Mouse (Mus musculus): ENCODE results near the gene Zfp764. TPM values are rescaled to one million over a fixed set of nuclear protein-coding genes. Genes with fewer than 3 reads are reported as not detected.

Gene Zfp764
- polyA plus RNA-seq (2012; rRNA removed; ENCODE audit: low replicate concordance) = 5.8 and 8.7 TPM in 2 replicates

GRCm38 (mm10) chr7:127406002-127406987 is at the start of gene Zfp764:
Gene Zfp764, minus strand, starts transcription at chr7:127406822.

DNA sequence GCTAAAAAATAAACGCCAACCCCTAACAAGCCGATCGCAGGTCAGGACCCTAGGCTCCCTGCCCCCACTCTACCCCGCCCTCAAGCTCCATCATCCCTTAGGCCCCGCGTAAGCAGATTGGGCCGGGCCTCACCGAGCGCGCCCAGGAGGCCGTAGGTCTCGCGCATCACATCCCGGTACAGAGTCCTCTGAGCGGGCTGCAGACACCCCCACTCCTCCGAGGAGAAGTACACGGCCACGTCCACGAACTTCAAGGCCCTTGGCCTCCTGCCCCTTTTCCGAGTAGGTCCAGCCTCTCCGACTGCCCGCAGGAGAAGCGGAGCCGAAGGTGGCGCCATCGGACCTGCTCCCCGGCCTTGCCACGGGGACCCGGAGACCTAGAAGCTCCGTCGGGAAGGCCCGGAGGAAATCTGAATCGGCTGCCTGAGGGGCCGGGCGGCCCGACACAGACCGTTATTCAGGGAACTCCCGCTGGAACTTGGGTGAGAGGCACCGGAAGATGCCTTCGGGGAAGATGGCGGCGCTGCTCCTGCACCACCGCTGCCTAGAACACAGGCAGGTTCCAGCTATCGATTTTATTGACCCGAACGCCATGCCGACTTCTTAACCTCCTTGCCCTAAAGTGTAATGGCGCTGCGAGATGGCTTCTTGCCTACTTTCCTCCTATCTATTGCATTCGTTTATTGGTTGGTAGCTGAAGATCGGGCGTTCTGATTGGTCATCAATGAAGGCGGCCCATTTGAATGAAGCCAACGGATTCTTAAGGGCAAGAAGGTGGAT is 42.1 kb upstream of the Zfp764 start, which contains the start of gene Zfp689:
Gene Zfp689 (minus strand): TSS at position 638 of the 780 bp plus-strand sequence.

DNA sequence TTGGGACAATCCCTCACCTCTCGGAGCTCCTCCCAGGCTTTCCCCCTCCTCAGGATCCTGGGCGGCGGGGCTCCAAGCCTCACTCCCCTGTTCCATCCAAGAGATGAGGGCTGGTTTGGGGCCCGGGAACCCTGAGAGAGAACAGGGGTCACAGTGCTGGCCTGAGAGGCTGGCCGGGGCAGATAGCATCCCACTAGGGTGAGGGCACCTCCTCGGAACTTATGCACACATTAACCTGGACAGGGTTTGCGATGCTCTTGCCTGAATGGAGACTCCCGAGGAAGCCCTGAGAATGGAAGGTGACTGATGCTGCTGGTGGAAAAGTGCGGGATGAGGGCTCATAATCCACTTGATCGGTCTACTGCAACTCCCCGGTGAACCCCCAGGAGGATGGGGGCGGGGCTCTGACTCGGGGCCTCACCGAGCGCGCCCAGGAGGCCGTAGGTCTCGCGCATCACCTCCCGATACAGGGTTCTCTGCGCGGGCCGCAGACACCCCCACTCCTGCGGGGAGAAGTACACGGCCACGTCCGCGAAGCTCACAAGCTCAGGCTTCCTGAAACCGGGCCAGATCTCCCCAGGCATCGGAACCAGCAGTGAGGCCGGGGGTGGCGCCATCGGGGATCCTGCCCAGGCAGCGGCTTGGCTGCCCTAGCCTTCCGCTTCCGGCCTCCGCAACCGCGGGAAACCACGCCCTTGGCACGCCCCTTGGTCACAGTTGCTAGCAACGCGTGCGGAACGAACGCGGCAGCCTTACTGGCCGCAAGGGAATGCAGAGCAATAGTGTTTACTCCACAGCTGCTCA is 15.0 kb upstream of the Zfp764 start, which contains the start of gene Zfp688:
Gene Zfp688 (minus strand): TSS at position 681 of the 804 bp plus-strand sequence.

DNA sequence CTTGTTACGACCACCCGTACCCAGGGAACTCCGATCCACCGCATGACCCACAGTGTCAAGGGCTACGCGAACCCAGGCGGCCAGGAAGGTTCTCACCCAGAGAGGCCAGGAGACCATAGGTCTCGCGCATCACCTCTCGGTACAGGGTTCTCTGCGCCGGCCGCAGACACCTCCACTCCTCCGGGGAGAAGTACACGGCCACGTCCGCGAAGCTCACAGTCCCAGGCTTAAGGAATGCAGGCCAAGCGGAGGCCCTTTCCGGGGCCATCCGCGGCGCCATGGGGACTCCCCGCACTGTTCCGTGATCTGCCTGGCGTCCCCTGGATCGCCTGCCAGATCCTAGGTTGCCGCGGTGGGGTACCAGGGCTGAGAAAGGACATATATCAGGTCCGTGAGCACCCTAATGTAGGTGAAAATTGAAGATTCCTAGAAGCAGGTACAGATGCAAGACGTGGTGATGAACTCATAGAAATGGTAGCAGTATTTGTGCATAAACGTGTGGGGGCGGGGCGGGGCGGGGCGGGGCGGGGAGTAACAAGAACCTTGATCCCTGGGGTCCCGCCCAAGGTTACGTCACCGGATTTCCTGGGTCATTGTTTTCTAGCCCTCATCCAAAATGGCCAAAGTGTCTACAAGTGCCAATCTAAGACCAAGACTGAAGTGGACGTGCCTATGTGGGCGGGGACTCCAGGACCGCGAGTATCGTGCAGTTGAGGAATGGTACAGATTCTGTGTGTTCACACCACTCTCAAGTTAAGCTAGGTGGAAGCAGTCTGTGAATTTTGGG is 13.3 kb downstream of the Zfp764 start, which contains the start of gene E430018J23Rik:
Gene E430018J23Rik (minus strand): TSS at position 473 of the 787 bp plus-strand sequence.

GRCm38 (mm10) chr7:127386641-127387392 is 19.8 kb downstream of the Zfp764 start, which contains the start of gene 9130019O22Rik:
Gene 9130019O22Rik, minus strand, starts transcription at chr7:127387166.

GRCm38 (mm10) chr7:127375271-127376245 is 31.1 kb downstream of the Zfp764 start, which contains the start of gene Zfp747:
Gene Zfp747, minus strand, starts transcription at chr7:127376050.

Other genes with a start within 250 kb of the Zfp764 start
- 26.3 and 45.0 TPM in 2 replicates for gene Cd2bp2, start 210.8 kb downstream of the Zfp764 start, polyA plus RNA-seq (2012; rRNA removed; ENCODE audit: low replicate concordance)
- gene Tbc1d10b, start 198.4 kb downstream of the Zfp764 start, polyA plus RNA-seq (2012; rRNA removed; ENCODE audit: low replicate concordance) = 29.5 and 47.5 TPM in 2 replicates
- 1.3 and 1.5 TPM in 2 replicates for gene Mylpf, start 197.9 kb downstream of the Zfp764 start, polyA plus RNA-seq (2012; rRNA removed; ENCODE audit: low replicate concordance)
- 5.3 and 22.2 TPM in 2 replicates for gene Zfp553, start 173.8 kb downstream of the Zfp764 start, polyA plus RNA-seq (2012; rRNA removed; ENCODE audit: low replicate concordance)
- 18.4 and 23.6 TPM in 2 replicates for gene Sept1, start 173.7 kb downstream of the Zfp764 start, polyA plus RNA-seq (2012; rRNA removed; ENCODE audit: low replicate concordance)
- gene Zfp771, start 162.5 kb downstream of the Zfp764 start, polyA plus RNA-seq (2012; rRNA removed; ENCODE audit: low replicate concordance) = 43.2 and 112 TPM in 2 replicates
- gene Dctpp1, start 146.1 kb downstream of the Zfp764 start, polyA plus RNA-seq (2012; rRNA removed; ENCODE audit: low replicate concordance) = 47.0 and 71.1 TPM in 2 replicates
- 30.3 and 33.1 TPM in 2 replicates for gene Sephs2, start 132.8 kb downstream of the Zfp764 start, polyA plus RNA-seq (2012; rRNA removed; ENCODE audit: low replicate concordance)
- 5.0 and 11.6 TPM in 2 replicates for gene Itgal, start 110.6 kb downstream of the Zfp764 start, polyA plus RNA-seq (2012; rRNA removed; ENCODE audit: low replicate concordance)
- gene Zfp768, start 61.2 kb downstream of the Zfp764 start, polyA plus RNA-seq (2012; rRNA removed; ENCODE audit: low replicate concordance) = 24.9 and 37.2 TPM in 2 replicates
- 5.7 and 10.7 TPM in 2 replicates for gene Zfp747, start 30.8 kb downstream of the Zfp764 start, polyA plus RNA-seq (2012; rRNA removed; ENCODE audit: low replicate concordance)
- gene 9130019O22Rik, start 19.7 kb downstream of the Zfp764 start, polyA plus RNA-seq (2012; rRNA removed; ENCODE audit: low replicate concordance) = 2.8 and 5.8 TPM in 2 replicates
- 4.3 and 9.6 TPM in 2 replicates for gene E430018J23Rik, start 13.2 kb downstream of the Zfp764 start, polyA plus RNA-seq (2012; rRNA removed; ENCODE audit: low replicate concordance)
- gene Zfp688, start 15.2 kb upstream of the Zfp764 start, polyA plus RNA-seq (2012; rRNA removed; ENCODE audit: low replicate concordance) = 17.0 and 24.9 TPM in 2 replicates
- 2.5 and 5.1 TPM in 2 replicates for gene Zfp689, start 42.3 kb upstream of the Zfp764 start, polyA plus RNA-seq (2012; rRNA removed; ENCODE audit: low replicate concordance)
- 65.7 and 102 TPM in 2 replicates for gene Prr14, start 52.8 kb upstream of the Zfp764 start, polyA plus RNA-seq (2012; rRNA removed; ENCODE audit: low replicate concordance)
- gene Fbrs, start 72.4 kb upstream of the Zfp764 start, polyA plus RNA-seq (2012; rRNA removed; ENCODE audit: low replicate concordance) = 20.0 and 36.9 TPM in 2 replicates
- 10.6 and 30.1 TPM in 2 replicates for gene Srcap, start 105.2 kb upstream of the Zfp764 start, polyA plus RNA-seq (2012; rRNA removed; ENCODE audit: low replicate concordance)
- gene Gm42715, start 112.8 kb upstream of the Zfp764 start, polyA plus RNA-seq (2012; rRNA removed; ENCODE audit: low replicate concordance) = 14.3 and 19.8 TPM in 2 replicates
- not detected in 2 replicates for gene Tmem265, start 154.6 kb upstream of the Zfp764 start, polyA plus RNA-seq (2012; rRNA removed; ENCODE audit: low replicate concordance)
- 59.0 and 79.2 TPM in 2 replicates for gene Phkg2, start 166.5 kb upstream of the Zfp764 start, polyA plus RNA-seq (2012; rRNA removed; ENCODE audit: low replicate concordance)
- 7.2 and 7.9 TPM in 2 replicates for gene Ccdc189, start 181.8 kb upstream of the Zfp764 start, polyA plus RNA-seq (2012; rRNA removed; ENCODE audit: low replicate concordance)
- gene Rnf40, start 181.9 kb upstream of the Zfp764 start, polyA plus RNA-seq (2012; rRNA removed; ENCODE audit: low replicate concordance) = 26.1 and 45.6 TPM in 2 replicates
- gene Zfp629, start 209.0 kb upstream of the Zfp764 start, polyA plus RNA-seq (2012; rRNA removed; ENCODE audit: low replicate concordance) = 8.4 and 24.5 TPM in 2 replicates